Mouse (Mus musculus): ENCODE results near the gene Sgce. TPM values are rescaled to one million over a fixed set of nuclear protein-coding genes. Genes with fewer than 3 reads are reported as not detected.

Gene Sgce
- total and polyA plus RNA-seq, 2 experiments from 2014 or later: 35.0 to 44.6 TPM

GRCm38 (mm10) chr6:4751355-4751754 is 4.3 kb upstream of the Sgce start:
- H3K36me3 ChIP-seq (ENCODE audit: insufficient read depth, low read length): no peaks in the 10 kb centered on the region
- H3K4me2 ChIP-seq (ENCODE audit: low read depth, low read length, poor library complexity, severe bottlenecking): no peak overlapping the region
- no peak overlapping the region for H3K27ac ChIP-seq (ENCODE audit: low read depth, low read length)
- H3K9me3 ChIP-seq (ENCODE audit: low read length): peaks cover 14% of the 10 kb centered on the region
- ATAC-seq (ENCODE audit: low FRiP score) (no peak), DNase-seq (ENCODE audit: low spot score) (no peak)
- no peak for TF ChIP-seq CTCF (IDR thresholded peaks at IDR 0.05)
- H3K4me1 ChIP-seq (ENCODE audit: insufficient read depth, low read length): no peaks in the 10 kb centered on the region
- no peak overlapping the region for H3K4me3 ChIP-seq (ENCODE audit: low read depth, low read length)
- WGBS: 84% methylated on average over 4 of the region's 4 CpGs
- no peak overlapping the region for H3K9ac ChIP-seq (replicated peaks; ENCODE audit: low read length, poor library complexity, severe bottlenecking)
- H3K27me3 ChIP-seq (ENCODE audit: insufficient read depth, low read length): no peaks in the 10 kb centered on the region

- Histone ChIP-seq H3K36me3 (ENCODE audit: insufficient read depth, low read length) (no peaks in the 10 kb centered on the region), H3K9ac (replicated peaks; ENCODE audit: low read length, poor library complexity, severe bottlenecking) (no peak overlapping the region), H3K4me2 (ENCODE audit: low read depth, low read length, poor library complexity, severe bottlenecking) (peak overlapping the region; percentile 57), H3K27ac (ENCODE audit: low read depth, low read length) (no peak overlapping the region), H3K4me3 (ENCODE audit: low read depth, low read length) (peak overlapping the region; percentile 42), H3K4me1 (ENCODE audit: insufficient read depth, low read length) (no peaks in the 10 kb centered on the region), H3K9me3 (ENCODE audit: low read length) (no peaks in the 10 kb centered on the region), H3K27me3 (ENCODE audit: insufficient read depth, low read length) (no peaks in the 10 kb centered on the region)
- peak; percentile 40 for TF ChIP-seq CTCF (IDR thresholded peaks at IDR 0.05)
- DNase-seq (ENCODE audit: low spot score) (peak; percentile 95), ATAC-seq (ENCODE audit: low FRiP score) (peak; percentile 95)
- 61% methylated on average over 14 of the region's 22 CpGs for WGBS
Measured at GRCm38 (mm10) chr6:4749091-4749490, 2.1 kb upstream of the Sgce start.

GRCm38 (mm10) chr6:4748506-4748961 is 1.5 kb upstream of the Sgce start:
- H3K4me2 ChIP-seq (ENCODE audit: low read depth, low read length, poor library complexity, severe bottlenecking): peak overlapping the region; percentile 57
- ATAC-seq (ENCODE audit: low FRiP score): peak; percentile 11; the same call in 1 of the 2 replicates
- H3K27ac ChIP-seq (ENCODE audit: low read depth, low read length): peak overlapping the region; percentile 51
- H3K4me3 ChIP-seq (ENCODE audit: low read depth, low read length): peak overlapping the region; percentile 42
- peak; percentile 50 for DNase-seq (ENCODE audit: low spot score)
- TF ChIP-seq CTCF (IDR thresholded peaks at IDR 0.05): no peak
- H3K27me3 ChIP-seq (ENCODE audit: insufficient read depth, low read length): no peaks in the 10 kb centered on the region
- no peaks in the 10 kb centered on the region for H3K4me1 ChIP-seq (ENCODE audit: insufficient read depth, low read length)
- 55% methylated on average over 15 of the region's 15 CpGs for WGBS
- H3K9me3 ChIP-seq (ENCODE audit: low read length): no peaks in the 10 kb centered on the region
- H3K36me3 ChIP-seq (ENCODE audit: insufficient read depth, low read length): no peaks in the 10 kb centered on the region
- peak overlapping the region; percentile 36 for H3K9ac ChIP-seq (replicated peaks; ENCODE audit: low read length, poor library complexity, severe bottlenecking)

GRCm38 (mm10) chr6:4747677-4748505 is 884 bp upstream of the Sgce start:
- H3K27ac ChIP-seq (ENCODE audit: low read depth, low read length): peak overlapping the region; percentile 51
- TF ChIP-seq CTCF (IDR thresholded peaks at IDR 0.05): no peak
- peak overlapping the region; percentile 42 for H3K4me3 ChIP-seq (ENCODE audit: low read depth, low read length)
- H3K9ac ChIP-seq (replicated peaks; ENCODE audit: low read length, poor library complexity, severe bottlenecking): peak overlapping the region; percentile 36
- no peaks in the 10 kb centered on the region for H3K27me3 ChIP-seq (ENCODE audit: insufficient read depth, low read length)
- H3K36me3 ChIP-seq (ENCODE audit: insufficient read depth, low read length): no peaks in the 10 kb centered on the region
- peak overlapping the region; percentile 57 for H3K4me2 ChIP-seq (ENCODE audit: low read depth, low read length, poor library complexity, severe bottlenecking)
- DNase-seq (ENCODE audit: low spot score) (peak; percentile 82), ATAC-seq (ENCODE audit: low FRiP score) (0 out of 2 replicates have a peak, but pooled peaks have one; percentile 21)
- 55% methylated on average over 71 of the region's 71 CpGs for WGBS
- no peaks in the 10 kb centered on the region for H3K4me1 ChIP-seq (ENCODE audit: insufficient read depth, low read length)
- no peaks in the 10 kb centered on the region for H3K9me3 ChIP-seq (ENCODE audit: low read length)

- Histone ChIP-seq H3K4me3 (ENCODE audit: low read depth, low read length) (peak overlapping the region; percentile 42), H3K27me3 (ENCODE audit: insufficient read depth, low read length) (no peaks in the 10 kb centered on the region), H3K9ac (replicated peaks; ENCODE audit: low read length, poor library complexity, severe bottlenecking) (peak overlapping the region; percentile 71), H3K9me3 (ENCODE audit: low read length) (no peaks in the 10 kb centered on the region), H3K4me2 (ENCODE audit: low read depth, low read length, poor library complexity, severe bottlenecking) (peak overlapping the region; percentile 57), H3K27ac (ENCODE audit: low read depth, low read length) (peak overlapping the region; percentile 83), H3K36me3 (ENCODE audit: insufficient read depth, low read length) (no peaks in the 10 kb centered on the region), H3K4me1 (ENCODE audit: insufficient read depth, low read length) (peaks cover 1% of the 10 kb centered on the region; the same call in 1 of the 2 replicates)
- DNase-seq (ENCODE audit: low spot score) (no peak), ATAC-seq (ENCODE audit: low FRiP score) (no peak)
- 50% methylated on average over 21 of the region's 22 CpGs for WGBS
- TF ChIP-seq CTCF (IDR thresholded peaks at IDR 0.05): no peak
Measured at GRCm38 (mm10) chr6:4746036-4746695, 841 bp downstream of the Sgce start.

GRCm38 (mm10) chr6:4740511-4740910 is 6.5 kb downstream of the Sgce start:
- Histone ChIP-seq H3K4me2 (ENCODE audit: low read depth, low read length, poor library complexity, severe bottlenecking) (no peak overlapping the region), H3K27me3 (ENCODE audit: insufficient read depth, low read length) (no peaks in the 10 kb centered on the region), H3K4me1 (ENCODE audit: insufficient read depth, low read length) (peaks cover 9% of the 10 kb centered on the region), H3K4me3 (ENCODE audit: low read depth, low read length) (no peak overlapping the region), H3K9ac (replicated peaks; ENCODE audit: low read length, poor library complexity, severe bottlenecking) (no peak overlapping the region), H3K27ac (ENCODE audit: low read depth, low read length) (no peak overlapping the region), H3K36me3 (ENCODE audit: insufficient read depth, low read length) (no peaks in the 10 kb centered on the region), H3K9me3 (ENCODE audit: low read length) (no peaks in the 10 kb centered on the region)
- DNase-seq (ENCODE audit: low spot score) (peak; percentile 73), ATAC-seq (ENCODE audit: low FRiP score) (no peak)
- TF ChIP-seq CTCF (IDR thresholded peaks at IDR 0.05): no peak
- WGBS: 27% methylated on average over 6 of the region's 6 CpGs

Data from midbrain, postnatal 0 days (tissue).